Mouse (Mus musculus) WW6 (cell line): Measurements from ENCODE around the gene Acss1.

Experiments used
- DNase-seq: peaks from one replicate; pipeline ENCODE4 v3.0.0-alpha.2; 2013; ENCODE audit warnings: low read depth, low spot score

Acss1 gene

GRCm38 (mm10) chr2:150570761-150571160 lies 97.5 kb downstream of the Acss1 start:
- DNase-seq: no peak

DNA sequence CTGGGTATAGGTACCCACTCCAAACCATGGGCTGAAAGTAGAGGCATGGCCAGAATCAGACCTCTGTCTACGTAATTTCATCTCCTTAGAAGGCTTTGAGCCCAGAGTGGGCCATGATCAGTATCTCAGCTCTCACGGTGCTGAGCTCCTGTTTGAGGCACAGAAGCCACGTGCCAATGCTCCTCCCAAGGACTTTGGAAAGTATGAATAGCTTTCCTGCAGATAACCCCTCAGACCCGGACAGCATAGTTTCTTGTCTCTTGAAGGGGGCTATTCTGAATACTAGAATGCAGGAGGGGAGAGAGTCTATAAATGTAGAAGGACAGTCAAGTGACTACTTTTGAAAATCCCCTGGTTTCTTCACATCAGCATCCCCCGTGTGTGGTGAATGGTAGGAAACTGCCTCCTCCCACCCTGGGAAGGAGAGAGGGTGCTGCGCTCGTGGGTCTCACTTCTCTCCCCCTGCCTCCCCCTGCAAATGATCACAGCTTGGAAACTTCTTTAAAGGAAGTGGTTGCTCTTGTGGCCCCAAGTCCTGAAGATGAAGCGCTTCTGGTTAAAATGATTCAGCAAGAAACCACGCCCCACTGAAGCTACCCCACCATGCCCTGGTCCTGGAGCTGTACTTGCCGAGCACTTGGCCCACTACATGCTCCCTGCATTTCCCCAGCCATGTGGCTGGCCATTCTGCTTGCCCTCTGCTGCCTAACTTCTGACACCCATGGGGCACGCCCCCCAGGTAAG lies 98.3 kb downstream of the Acss1 start, which contains the start of gene Cst7:
Gene Cst7 (plus strand): TSS at position 569 of the 744 bp plus-strand sequence.
- no peak for DNase-seq
